Mouse (Mus musculus): ENCODE measurements around the gene Rad51b.

The Rad51b gene

GRCm38 (mm10) chr12:79574159-79575040 lies 277.3 kb downstream of the Rad51b start:
- no peak for DNase-seq (ENCODE audit: extremely low read depth, low read depth)

DNA sequence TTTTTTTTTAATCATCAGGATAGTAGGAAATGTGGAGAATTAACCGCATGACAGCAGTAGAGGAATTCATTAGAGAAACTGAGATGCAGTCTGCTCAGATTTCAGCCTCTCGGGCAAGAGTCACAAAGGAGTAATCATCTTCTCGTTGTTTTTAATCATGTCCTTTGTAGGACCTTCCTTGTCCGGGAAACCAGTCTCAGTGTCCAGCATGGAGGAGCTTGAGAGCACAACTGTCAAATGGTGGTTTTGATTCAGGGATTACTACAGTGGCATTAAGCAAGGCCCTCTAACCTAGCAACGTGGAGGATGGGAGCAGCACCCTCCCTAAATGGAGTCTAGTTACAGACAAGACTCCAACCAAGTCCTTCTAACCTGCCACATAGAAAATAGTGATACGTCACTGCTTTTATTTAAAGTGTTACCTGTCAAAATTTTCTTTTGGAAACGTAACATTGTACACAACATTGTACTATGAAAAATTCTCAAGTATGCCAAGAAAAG lies 278.0 kb downstream of the Rad51b start:
- no peak for DNase-seq (ENCODE audit: extremely low read depth, low read depth)

DNA sequence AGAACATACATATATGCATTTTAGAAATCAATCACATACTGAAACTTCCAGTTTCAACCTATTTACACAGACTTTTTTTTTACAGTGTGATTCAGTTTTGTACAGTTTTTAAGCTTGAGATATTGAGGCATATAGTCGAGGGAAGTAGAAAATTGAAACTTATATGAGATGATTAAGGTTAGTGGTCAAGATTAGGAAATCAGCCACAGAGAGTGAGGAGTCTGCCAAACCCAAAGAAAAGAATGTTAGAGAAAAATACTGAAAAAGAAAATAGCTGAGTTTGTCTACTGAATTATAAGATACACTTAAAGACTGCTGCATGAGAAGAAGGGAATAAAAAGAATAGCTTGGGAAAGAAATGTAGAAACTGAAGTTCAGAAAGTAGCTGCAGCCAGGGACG lies 280.4 kb downstream of the Rad51b start:
- no peak for DNase-seq (ENCODE audit: extremely low read depth, low read depth)

GRCm38 (mm10) chr12:79579018-79579585 lies 282.0 kb downstream of the Rad51b start:
- no peak for DNase-seq (ENCODE audit: extremely low read depth, low read depth)

DNA sequence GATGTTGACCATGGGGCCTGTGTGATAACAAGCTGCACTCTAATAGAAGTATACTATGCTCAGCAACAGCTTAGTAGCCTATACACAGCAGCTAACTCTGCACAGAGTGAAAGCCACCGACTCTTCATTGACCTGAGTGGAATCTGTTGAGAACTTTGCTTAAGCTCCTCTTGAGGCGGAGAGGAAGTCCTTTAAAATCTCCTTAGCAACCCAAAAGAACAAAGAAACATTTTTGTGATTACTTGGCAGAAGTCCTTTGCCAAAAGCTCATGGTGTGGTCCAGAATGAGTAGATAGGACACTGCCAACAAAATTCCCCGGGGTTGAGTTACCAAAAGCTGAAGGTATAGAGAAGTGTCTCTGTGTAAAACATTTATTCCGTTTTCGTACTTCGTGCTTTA lies 282.8 kb downstream of the Rad51b start:
- DNase-seq (ENCODE audit: extremely low read depth, low read depth), result no peak

- DNase-seq (ENCODE audit: extremely low read depth, low read depth), result no peak
These were observed 287.6 kb downstream of the Rad51b start for GRCm38 (mm10) chr12:79584556-79585307.

DNA sequence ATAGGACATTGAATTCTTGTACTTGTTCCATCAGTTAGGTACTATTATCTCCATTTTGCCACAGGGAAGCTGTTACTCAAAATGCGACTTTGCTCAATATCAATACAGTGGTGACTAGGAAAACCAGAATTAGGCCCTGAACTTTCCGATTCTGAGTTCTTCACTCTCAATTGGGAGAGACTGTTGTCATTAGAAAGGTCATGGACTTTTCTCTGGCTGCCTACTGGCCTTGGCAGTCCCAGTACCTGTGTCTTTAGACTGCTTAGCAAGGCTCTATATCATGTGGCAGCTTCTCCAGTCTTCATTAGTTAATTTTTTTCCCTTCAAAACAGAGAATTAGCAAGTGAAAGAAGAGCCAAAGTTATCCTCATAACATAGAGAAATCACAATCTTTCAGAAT lies 288.3 kb downstream of the Rad51b start:
- no peak for DNase-seq (ENCODE audit: extremely low read depth, low read depth)

GRCm38 (mm10) chr12:79588831-79589230 lies 291.7 kb downstream of the Rad51b start:
- no peak for DNase-seq (ENCODE audit: extremely low read depth, low read depth)

DNA sequence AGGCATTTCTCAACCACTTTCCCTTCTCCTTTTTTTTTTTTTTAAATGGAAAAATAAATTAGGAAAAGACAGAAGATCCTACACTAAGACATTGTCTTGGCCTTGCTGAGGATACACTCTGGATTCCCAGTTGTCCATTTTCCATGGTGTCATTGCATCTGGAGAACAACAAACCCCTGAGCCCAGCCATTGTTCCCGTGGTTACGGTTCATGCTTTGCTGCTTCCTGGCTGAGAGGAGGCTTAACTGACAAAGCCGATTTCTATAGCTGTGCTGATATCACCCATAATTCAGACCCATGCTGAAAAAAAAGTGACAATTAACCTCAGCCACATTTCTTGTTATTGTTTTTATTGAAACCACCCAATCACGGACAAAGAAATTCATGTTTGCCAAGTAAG lies 295.1 kb downstream of the Rad51b start:
- DNase-seq (ENCODE audit: extremely low read depth, low read depth), result no peak

DNA sequence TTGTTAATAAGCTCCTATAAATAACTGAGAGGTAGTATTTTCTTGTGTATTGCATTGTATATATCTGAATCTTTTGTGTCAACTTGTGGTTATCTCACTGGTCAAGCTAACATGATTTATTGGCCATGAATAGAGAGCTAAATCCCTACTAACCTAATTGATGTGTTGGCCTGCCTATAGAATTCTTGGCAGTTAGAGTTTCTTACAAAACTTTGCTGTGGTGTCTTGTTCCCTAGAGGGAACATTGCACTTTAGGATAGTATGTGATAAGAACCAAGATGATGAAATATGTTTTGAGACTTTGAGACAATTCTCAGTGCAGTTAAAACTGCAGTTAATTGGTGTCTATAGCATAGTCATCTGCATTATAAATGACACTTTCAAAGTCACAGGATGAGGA lies 299.8 kb downstream of the Rad51b start:
- no peak for DNase-seq (ENCODE audit: extremely low read depth, low read depth)

GRCm38 (mm10) chr12:79597351-79597750 lies 300.3 kb downstream of the Rad51b start:
- no peak for DNase-seq (ENCODE audit: extremely low read depth, low read depth)

- no peak for DNase-seq (ENCODE audit: extremely low read depth, low read depth)
These were observed 300.7 kb downstream of the Rad51b start for GRCm38 (mm10) chr12:79597786-79598185.

DNA sequence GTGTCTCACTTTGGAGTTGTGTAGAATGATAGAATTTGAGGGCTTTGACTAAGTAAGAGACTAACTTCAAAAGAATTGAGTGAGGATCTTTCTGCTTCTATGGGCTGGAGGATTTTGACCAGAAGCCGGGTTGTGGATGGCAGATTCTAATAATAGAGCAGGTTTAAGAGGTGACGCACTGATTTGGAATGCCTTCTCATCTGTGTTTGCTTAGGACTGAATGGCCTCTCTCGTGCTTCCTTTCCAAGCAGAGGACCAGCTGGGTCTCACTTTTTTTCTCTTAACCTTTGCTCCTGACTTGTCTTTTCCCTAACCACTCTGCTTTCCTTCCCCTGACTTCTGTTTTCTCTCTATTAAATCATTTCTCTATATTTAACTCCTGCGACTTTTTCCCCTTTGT lies 301.4 kb downstream of the Rad51b start:
- no peak for DNase-seq (ENCODE audit: extremely low read depth, low read depth)

DNA sequence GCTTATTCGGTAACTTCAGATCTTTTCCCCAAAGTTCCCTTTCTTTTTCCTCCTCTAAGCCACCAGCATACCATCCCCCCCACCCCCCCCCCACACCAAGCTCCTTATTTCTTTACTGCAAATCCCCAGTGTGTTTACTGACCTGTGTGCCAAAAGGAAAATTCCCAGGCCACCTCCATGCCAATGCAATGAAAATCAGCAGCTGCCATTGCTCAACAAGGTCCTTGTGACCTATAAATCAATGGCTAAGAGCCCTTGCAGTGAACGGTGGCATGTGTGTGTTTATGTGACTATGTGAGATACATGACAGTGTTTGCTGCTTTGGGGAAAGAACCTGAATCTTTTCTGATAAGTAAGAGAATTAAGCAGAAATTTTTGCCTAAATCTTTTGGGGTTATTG lies 301.8 kb downstream of the Rad51b start:
- no peak for DNase-seq (ENCODE audit: extremely low read depth, low read depth)

DNA sequence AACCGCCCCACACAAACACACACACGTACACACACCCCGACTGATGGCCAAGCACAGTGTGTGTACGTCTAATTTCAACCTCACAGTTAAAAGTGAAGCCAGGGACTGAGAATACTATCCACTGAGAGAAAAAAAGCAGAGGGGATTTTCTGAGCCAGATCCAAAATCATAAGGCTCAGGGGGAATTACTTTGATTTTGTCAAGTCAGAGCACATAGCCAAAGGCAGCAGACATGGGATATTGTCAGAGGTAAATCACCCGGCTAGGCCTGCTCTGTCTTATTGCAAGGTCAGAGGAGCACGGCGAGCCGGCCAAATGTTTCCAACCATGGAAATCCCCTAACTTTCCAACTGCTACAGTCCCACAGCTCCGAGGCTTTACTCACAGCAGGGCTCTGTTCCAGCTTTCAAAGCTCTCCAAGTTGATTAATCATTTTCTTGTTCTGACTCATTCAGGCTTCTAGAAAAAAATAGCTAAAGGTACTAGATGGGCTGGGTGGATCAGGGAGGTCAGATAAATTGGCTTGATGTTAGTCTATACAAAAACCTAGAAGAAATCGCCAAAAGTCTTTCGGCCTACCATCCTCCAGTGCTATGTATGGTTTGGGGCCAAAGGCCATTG lies 303.2 kb downstream of the Rad51b start:
- no peak for DNase-seq (ENCODE audit: extremely low read depth, low read depth)

DNA sequence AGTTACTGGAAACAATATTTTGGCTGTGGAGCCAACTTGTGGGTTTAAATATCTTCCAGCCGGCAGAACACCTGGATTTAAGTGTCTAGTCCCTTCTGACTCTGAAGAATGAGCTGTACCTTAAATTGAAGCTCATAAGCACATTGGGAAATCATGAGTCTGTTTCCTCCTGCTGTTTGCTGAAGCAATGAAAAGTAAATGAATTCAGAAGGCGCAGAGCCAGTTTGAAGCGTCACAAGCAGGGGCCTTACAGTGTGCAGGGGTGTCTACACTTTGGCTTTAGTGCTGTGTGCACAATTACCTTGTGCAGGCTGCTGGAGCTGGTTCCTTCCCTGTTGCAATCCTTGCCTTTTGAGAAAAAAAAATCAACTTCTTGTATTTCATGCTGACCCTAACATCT lies 305.6 kb downstream of the Rad51b start:
- no peak for DNase-seq (ENCODE audit: extremely low read depth, low read depth)

DNA sequence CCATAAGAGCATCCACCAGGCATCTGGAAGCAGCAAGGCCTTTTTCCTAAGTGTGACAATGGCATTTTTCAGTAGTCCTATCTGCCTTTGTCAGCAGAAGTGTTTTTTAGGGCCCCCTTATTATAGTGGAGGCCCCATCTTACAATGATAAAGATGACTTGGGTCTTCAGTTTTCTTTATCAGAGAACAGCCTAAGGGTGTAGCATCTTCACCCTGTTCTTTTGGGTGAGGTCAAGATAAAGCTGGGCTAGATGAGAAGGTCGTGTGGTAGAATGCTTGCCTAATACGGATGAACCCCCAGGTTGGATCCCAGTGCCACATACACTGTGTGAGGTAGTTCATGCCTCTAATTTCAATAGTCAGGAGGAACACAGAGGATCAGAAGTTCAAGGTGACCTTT lies 307.8 kb downstream of the Rad51b start:
- no peak for DNase-seq (ENCODE audit: extremely low read depth, low read depth)

DNA sequence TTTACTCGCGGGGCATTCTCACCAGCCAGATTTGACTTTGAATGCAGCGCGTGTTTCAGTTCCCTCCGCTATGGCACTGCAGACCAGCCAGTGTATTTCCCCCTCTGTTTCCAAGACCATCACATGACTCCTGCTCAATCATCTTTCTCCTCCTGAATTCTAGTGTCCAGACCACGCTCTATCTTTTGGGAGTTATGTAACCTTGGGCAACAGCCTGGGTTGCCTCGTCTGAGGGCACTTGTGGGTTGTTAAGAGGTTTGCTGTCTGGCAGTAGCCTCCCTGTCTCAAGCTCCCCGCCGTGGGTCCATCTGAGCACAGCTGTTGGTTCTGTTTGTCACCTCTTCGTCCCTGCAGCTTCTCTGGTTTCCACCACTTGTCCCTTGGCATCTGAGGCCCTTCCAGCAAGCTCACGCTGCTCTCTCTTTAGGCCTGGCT lies 309.1 kb downstream of the Rad51b start:
- no peak for DNase-seq (ENCODE audit: extremely low read depth, low read depth)

DNA sequence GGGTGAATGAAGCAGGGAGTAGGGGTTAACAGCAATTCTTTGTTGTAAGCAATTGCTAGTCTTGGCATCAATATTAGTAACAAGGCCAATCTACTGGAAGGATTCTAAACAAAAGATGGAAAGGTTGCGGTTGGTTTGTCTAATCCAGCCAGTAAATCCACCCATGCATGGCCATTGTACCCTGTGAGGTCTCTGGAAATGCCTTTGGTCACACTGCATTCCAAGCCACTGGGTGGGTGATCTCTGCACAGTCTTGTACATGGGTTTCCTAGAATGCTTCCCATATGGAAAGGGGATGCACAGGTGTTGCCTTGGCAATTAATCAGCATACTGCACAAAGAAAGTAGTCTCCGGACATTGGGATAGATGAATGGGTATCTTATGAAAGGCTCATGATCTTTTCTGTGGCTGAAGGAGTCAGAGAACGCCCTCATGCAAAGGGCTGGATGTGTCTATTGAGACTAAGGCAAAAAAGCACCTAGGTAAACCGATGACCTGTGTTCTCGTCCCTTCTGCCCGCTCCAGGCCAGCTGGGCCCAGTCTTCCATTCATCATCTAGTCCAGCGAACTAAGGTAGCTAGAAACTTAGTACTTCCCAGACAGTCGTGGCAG lies 312.4 kb downstream of the Rad51b start:
- DNase-seq (ENCODE audit: extremely low read depth, low read depth), result no peak

GRCm38 (mm10) chr12:79610511-79611103 lies 313.5 kb downstream of the Rad51b start:
- peak; percentile 4 for DNase-seq (ENCODE audit: extremely low read depth, low read depth)

- DNase-seq (ENCODE audit: extremely low read depth, low read depth), result peak; percentile 18
These were observed 314.6 kb downstream of the Rad51b start for GRCm38 (mm10) chr12:79611665-79612064.

Data from MEL-GATA-1-ER (cell line).